Mouse (Mus musculus) ES-E14 (cell line): ENCODE measurements around the gene Aldh1l1. TPM values are rescaled to one million over a fixed set of nuclear protein-coding genes. Genes with fewer than 3 reads are reported as not detected.

Source experiments
- DNase-seq: peaks from one replicate; pipeline ENCODE4 v3.0.0-alpha.2; 2013; ENCODE audit warnings: low read depth, low spot score
- H3K27ac ChIP-seq: 2 replicates; pipeline ENCODE4 v1.5.1; 2012; ENCODE audit warnings: low read depth, mild to moderate bottlenecking, low read length, moderate library complexity, mixed read lengths; ENCODE audit not compliant: poor library complexity, insufficient read depth, severe bottlenecking
- H3K36me3 ChIP-seq: 2 replicates; pipeline ENCODE4 v1.6.1; 2012; ENCODE audit warnings: mild to moderate bottlenecking, low read length, moderate library complexity, mixed read lengths; ENCODE audit not compliant: control insufficient read depth, poor library complexity, insufficient read depth, severe bottlenecking
- H3K4me1 ChIP-seq, 2 experiments: fragments of 150-350 bp in 1 of 2; sonication (generic) in 1 of 2; 2 replicates each; pipeline ENCODE4 v1.6.1; 2012; ENCODE audit warnings: low read length in 2 of 2, mild to moderate bottlenecking in 1 of 2, mixed read lengths in 1 of 2; ENCODE audit not compliant: control insufficient read depth in 2 of 2, insufficient read depth in 2 of 2, poor library complexity in 1 of 2
- H3K4me3 ChIP-seq, 2 experiments: fragments of 150-350 bp in 1 of 2; sonication (generic) in 1 of 2; 2 replicates each; pipeline ENCODE4 v1.5.1; 2012; ENCODE audit warnings: low read length in 2 of 2, low read depth in 1 of 2, mild to moderate bottlenecking in 1 of 2, mixed read lengths in 1 of 2; ENCODE audit not compliant: insufficient read depth in 1 of 2, poor library complexity in 1 of 2, severe bottlenecking in 1 of 2
- H3K9ac ChIP-seq: 2 replicates; pipeline ENCODE4 v1.6.1; 2012; ENCODE audit warnings: low read depth, mild to moderate bottlenecking, low read length, mixed read lengths; ENCODE audit not compliant: poor library complexity, insufficient read depth, severe bottlenecking
- H3K9me3 ChIP-seq: fragments of 150-350 bp; sonication (generic); 2 replicates; pipeline ENCODE4 v1.6.1; 2012; ENCODE audit warnings: low read depth, mild to moderate bottlenecking, low read length; ENCODE audit not compliant: control insufficient read depth, insufficient read depth
- CHD2 ChIP-seq: IDR thresholded peaks from 2 replicates; pipeline ENCODE4 v1.6.1; 2014; ENCODE audit warnings: mild to moderate bottlenecking, low read depth, low read length, inconsistent platforms
- HCFC1 ChIP-seq: IDR thresholded peaks from 2 replicates; pipeline ENCODE4 v1.6.1; 2012; ENCODE audit warnings: low read length, inconsistent platforms, borderline replicate concordance; ENCODE audit not compliant: insufficient read depth
- MAFK ChIP-seq: IDR thresholded peaks from 2 replicates; pipeline ENCODE4 v1.6.1; 2014; ENCODE audit warnings: mild to moderate bottlenecking, low read depth, low read length, inconsistent platforms; ENCODE audit not compliant: insufficient read depth
- ZC3H11A ChIP-seq: IDR thresholded peaks from 2 replicates; pipeline ENCODE4 v1.6.1; 2012; ENCODE audit warnings: low read depth, mild to moderate bottlenecking, inconsistent platforms, low read length, borderline replicate concordance
- ZNF384 ChIP-seq: IDR thresholded peaks from 2 replicates; pipeline ENCODE4 v1.6.1; 2012; ENCODE audit warnings: low read depth, low read length, inconsistent platforms
- in situ Hi-C, 2 experiments: fragments of 600-800 bp; cut with MboI; formaldehyde crosslinking; loops; one replicate each; pipeline ENCODE4 v1.15.1; 2025; ENCODE audit warnings: low sequenced_read_pairs in 2 of 2, inconsistent platforms in 1 of 2; ENCODE audit not compliant: unreplicated experiment in 2 of 2
- total RNA-seq: library from RNA; depleted of rRNA; stranded (reverse); fragments of 300-350 nt; gene quantifications from 2 replicates; pipeline ENCODE4 v1.2.3, GENCODE M21; 2012

Aldh1l1 gene
- total RNA-seq, 1 experiment = 3.9 TPM

DNA sequence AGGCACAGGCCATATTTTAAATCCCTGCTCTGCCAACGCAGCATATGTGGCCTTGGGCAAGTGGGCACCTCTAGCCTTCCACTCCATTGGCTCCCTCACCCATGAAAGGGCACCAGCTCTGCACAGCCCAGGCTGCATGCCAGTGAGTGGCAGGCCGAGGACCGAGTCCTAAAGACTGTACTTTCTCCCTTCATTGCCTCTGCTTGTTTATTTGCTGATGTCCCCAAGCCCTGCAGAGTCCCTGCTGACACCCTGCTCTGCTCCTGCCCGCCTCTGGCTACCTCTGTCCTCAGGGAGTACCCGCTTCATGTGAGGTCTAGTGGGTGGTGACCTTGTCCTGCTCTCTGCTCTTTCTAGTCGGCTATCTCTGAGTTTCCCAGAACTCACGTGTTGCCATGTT lies 116.9 kb downstream of the Aldh1l1 start:
- H3K27ac ChIP-seq = no peak overlapping the region
- H3K9me3 ChIP-seq = no peaks in the 10 kb centered on the region
- no peaks in the 10 kb centered on the region for H3K36me3 ChIP-seq
- H3K4me3 ChIP-seq = no peak overlapping the region
- no peak for DNase-seq
- no peaks in the 10 kb centered on the region; a peak in 1 of 4 replicates for H3K4me1 ChIP-seq
- TF ChIP-seq MAFK = no peak
- TF ChIP-seq CHD2 = no peak
- no peak for TF ChIP-seq HCFC1
- TF ChIP-seq ZC3H11A = no peak
- no peak for TF ChIP-seq ZNF384
- no peak overlapping the region for H3K9ac ChIP-seq
- in situ Hi-C loops = no loop called here

DNA sequence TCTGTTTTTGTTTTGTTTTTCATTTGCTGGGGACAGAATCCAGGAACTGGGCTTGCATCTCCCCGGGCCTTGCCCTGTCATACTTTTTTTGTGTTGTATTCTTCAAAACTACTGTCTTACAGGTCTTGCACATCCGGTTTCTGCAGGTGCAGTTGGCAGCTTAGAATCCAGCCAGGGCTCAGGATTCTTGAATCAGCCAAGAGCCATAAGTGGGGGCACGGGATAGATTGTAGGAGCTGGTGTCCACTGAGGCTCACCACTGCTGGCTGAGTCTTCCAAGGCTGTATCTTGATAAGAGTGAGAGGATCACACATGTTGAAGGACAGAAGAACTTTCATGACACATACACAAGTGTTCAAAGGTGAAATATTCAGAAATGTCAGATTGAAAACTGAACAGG lies 117.9 kb downstream of the Aldh1l1 start:
- Histone ChIP-seq H3K9me3 (no peaks in the 10 kb centered on the region), H3K9ac (no peak overlapping the region), H3K4me1 (no peaks in the 10 kb centered on the region; a peak in 1 of 4 replicates), H3K27ac (no peak overlapping the region), H3K4me3 (no peak overlapping the region), H3K36me3 (no peaks in the 10 kb centered on the region)
- DNase-seq = no peak
- TF ChIP-seq MAFK (no peak), ZNF384 (no peak), CHD2 (no peak), ZC3H11A (no peak), HCFC1 (no peak)
- in situ Hi-C loops = no loop called here

DNA sequence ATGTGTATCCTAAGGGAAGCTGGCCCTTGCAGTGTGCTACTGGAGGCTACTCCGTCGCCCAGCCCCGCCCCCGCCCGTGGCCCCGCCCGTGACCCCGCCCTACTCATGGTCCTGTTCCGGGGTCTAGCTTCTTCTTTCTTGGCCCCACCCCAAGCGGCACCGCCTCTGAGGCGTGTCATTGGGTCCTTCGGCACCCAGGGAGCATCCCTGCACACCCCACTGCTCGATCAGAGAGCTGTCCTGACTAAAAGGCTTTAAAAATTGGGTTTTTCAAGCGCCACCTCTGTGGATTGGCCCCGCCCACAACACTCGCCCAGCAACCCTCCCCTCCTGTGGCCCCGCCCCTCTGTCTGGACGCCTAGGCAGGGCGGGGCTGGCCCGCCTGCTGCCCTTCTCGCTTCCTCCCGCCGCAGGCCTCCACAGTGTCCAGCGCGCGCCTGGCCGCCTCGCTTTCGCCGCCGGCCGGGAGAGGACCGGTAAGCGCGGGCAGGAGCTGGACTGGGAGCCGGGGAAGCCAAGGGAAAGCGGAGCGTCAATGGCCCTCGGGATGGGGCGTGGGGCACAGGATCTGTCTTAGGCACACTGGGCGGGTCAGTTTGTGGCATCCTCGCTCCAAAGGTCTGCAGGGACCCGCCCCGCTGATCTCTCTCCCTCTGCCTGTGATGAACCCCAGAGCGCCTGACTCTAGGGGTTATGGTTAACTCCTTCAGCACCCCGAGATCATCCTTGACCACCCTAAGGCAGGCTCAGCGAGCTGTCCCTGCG lies 118.5 kb downstream of the Aldh1l1 start, which contains the start of gene Slc41a3:
TSS of gene Slc41a3 (plus strand) at position 193 of the 765 bp plus-strand sequence.
- no peak within 1 kb of the TSS for H3K27ac ChIP-seq

GRCm38 (mm10) chr6:90605298-90605665 lies 119.1 kb downstream of the Aldh1l1 start:
- Histone ChIP-seq H3K4me1 (no peaks in the 10 kb centered on the region; a peak in 1 of 4 replicates), H3K27ac (no peak overlapping the region), H3K36me3 (no peaks in the 10 kb centered on the region), H3K9ac (no peak overlapping the region), H3K4me3 (peak overlapping the region; percentile 78 to 88; a peak in 2 of 4 replicates), H3K9me3 (no peaks in the 10 kb centered on the region)
- in situ Hi-C loops = no loop called here
- DNase-seq = no peak
- no peak for TF ChIP-seq MAFK
- TF ChIP-seq CHD2 = no peak
- TF ChIP-seq ZC3H11A = no peak
- TF ChIP-seq ZNF384 = no peak
- no peak for TF ChIP-seq HCFC1

More for the DNA sequence above, 118.5 kb downstream of the Aldh1l1 start, which contains the start of gene Slc41a3:
- peak; percentile 70 for DNase-seq
- no peak for TF ChIP-seq ZNF384
- TF ChIP-seq HCFC1 = no peak
- TF ChIP-seq CHD2 = no peak
- TF ChIP-seq ZC3H11A = no peak
- TF ChIP-seq MAFK = no peak
- H3K9me3 ChIP-seq = no peaks in the 10 kb centered on the region
- no peaks in the 10 kb centered on the region; a peak in 1 of 4 replicates for H3K4me1 ChIP-seq
- H3K4me3 ChIP-seq = peak within 1 kb of the TSS; percentile 78 to 88
- in situ Hi-C loops = no loop called here
- peak within 1 kb of the TSS; percentile 79 for H3K9ac ChIP-seq
- no peaks in the 10 kb centered on the region for H3K36me3 ChIP-seq
